Mouse (Mus musculus) CH12.LX (cell line): ENCODE data around the gene Coq4.

Source experiments
- EP300 ChIP-seq: IDR thresholded peaks from 2 replicates; pipeline ENCODE4 v1.6.1; 2011; ENCODE audit warnings: low read length, improper control_type of control experiment
- HCFC1 ChIP-seq: IDR thresholded peaks from 2 replicates; pipeline ENCODE4 v1.6.1; 2012; ENCODE audit warnings: low read depth, mild to moderate bottlenecking, inconsistent platforms, low read length, improper control_type of control experiment
- SIN3A ChIP-seq: IDR thresholded peaks from 2 replicates; pipeline ENCODE4 v1.6.1; 2012; ENCODE audit warnings: low read length, improper control_type of control experiment, inconsistent platforms

DNA sequence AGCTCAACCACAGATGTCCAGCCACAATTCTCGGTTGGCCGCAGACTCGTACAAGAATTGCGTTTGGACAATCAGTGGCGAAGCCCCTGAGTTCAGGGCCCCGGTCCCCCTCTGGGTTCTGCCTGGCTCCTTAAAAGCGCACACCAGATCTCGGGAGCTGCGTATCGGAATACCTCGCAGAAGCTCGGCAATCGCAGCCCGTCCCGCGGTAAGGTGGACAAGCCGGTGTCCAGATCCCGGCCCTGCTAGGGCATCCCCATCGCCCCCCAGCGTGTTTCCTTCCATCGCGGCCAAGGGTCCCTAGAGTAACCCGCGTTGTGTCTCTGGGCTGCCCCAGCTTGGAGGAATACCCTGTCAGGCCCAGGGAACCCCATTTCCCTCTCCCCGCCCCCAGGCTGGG is 58.3 kb downstream of the Coq4 start:
- TF ChIP-seq SIN3A (no peak), HCFC1 (no peak), EP300 (no peak)
